Mouse (Mus musculus): ENCODE results near the gene Fam234b.
A peak's percentile ranks its signal among the peaks of the same experiment; 100 is the strongest.

Gene Fam234b

DNA sequence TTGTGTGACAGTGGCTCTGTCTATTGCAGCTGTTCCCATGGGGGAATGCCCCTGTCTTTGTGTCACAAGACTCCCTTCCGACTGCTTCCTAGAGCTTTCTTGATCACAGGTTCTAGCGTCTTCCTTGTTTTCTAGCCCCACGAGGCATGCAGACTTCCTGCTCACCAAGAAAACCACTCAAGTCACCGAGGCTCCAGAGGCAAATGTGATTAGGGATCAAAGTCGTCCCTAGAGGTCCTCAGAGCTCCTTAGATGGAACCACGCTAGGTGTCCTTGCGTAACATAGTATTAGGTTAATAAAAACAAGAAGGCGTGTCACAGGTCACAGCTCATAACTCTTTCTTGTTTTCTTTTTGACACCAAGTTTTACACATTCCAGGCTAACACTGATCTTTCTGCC lies 13.8 kb upstream of the Fam234b start:
- no peak for DNase-seq

DNA sequence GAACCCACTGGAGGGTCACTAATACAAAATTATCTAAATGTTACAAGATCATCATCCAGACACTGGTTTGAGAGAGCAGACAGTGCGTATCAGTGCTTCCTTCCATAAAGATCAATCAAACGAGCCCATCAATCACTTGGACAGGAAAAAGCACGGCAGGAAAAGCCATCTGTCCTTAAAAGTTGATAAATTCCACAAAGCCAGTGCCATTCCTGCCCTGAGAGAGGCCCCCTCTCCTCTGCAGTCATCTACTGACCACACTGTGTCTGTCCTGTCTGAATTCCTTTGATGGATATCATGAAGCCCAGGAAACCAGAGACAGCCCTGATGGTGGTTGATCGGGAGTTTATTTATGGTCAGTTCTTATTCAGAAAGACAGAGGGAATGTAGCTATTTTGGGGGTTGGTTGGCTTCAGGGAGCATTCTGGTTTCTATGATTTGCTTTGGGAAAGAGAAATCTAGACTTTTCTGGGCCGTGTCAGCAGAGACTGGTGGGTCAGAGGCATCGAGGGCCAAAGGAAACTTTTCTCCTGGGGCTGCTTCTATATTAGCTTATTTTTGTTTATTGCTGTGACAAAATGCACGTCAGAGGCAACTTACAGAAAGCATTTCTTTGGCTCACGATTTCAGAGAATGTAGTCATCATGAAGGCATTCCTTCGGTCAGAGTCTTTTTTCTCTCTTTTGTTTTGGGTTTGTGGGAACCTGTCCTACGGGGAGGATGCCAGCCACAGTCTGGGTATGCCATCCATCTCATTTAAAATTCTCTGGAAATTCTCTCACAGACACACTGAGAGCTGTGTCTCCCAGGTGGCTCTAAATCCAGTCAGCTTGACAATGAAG lies 10.5 kb upstream of the Fam234b start:
- no peak for DNase-seq

DNA sequence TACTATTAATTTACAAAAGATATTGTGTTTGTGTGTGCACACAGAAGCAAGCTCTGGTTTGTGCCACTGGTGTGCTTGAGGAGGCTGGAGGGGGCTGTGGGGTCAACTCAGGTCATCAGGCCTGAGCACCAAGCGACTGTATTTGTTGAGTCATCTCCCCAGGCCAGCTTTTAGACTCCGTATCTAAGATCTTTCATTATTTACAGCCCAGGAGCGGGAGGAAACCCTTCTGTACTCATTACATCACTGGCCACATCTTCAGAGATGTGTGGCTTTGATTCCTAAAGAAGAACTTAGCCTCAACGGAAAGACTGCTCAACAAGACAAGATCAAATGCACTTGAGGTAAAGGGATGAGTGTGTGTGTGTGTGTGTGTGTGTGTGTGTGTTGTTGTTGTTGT lies 9.1 kb upstream of the Fam234b start:
- DNase-seq = no peak

- no peak for DNase-seq
These were observed 7.7 kb upstream of the Fam234b start for GRCm38 (mm10) chr6:135190122-135190521.

DNA sequence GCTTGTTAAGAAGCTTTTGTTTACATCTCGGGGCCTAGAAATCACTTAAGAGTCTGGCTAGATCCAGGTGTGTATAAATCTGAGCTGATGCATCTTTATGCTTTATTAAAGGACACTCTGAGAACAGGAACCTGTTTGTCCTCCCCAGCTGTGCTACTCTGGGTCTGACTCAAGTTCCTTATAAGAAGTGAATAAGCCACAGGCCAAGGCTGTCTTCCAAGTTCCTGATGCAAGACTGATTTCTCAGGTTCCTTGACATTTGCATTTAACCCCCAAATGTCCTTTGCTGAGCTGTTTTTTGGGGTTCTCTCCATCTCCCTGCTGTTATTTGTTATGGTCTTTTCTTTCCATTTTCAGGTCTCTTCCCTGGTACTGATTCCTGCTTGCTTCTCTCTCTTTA lies 5.9 kb upstream of the Fam234b start:
- no peak for DNase-seq

- no peak for DNase-seq
These were observed 4.8 kb upstream of the Fam234b start for GRCm38 (mm10) chr6:135192993-135193392.

- DNase-seq = no peak
These were observed 4.0 kb upstream of the Fam234b start for GRCm38 (mm10) chr6:135193733-135194132.

- no peak for DNase-seq
These were observed 2.9 kb upstream of the Fam234b start for GRCm38 (mm10) chr6:135194907-135195306.

DNA sequence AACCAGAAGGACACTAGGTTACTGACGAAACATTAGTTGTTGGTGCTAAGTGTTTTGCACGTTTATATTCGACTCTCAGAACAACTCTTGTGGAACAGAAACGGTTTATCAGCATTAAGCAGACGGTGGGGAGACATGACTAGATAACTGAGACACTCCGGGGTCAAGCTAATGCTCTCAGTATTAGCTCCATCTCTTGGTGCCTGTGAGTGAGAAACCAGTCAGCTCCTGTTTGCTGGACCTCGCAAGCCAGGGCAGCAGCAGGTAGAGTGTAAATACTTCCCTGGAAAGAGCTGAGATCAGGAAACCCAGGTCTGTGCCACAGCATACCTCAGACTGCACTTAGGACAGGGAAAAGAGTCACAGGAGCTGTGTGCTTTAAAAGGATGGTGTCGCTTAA lies 1.1 kb upstream of the Fam234b start:
- no peak for DNase-seq

- DNase-seq = no peak
These were observed 331 bp upstream of the Fam234b start for GRCm38 (mm10) chr6:135197446-135197845.

GRCm38 (mm10) chr6:135198726-135199125 lies 949 bp downstream of the Fam234b start:
- no peak for DNase-seq

- DNase-seq = no peak
These were observed 2.6 kb downstream of the Fam234b start for GRCm38 (mm10) chr6:135200122-135200957.

DNA sequence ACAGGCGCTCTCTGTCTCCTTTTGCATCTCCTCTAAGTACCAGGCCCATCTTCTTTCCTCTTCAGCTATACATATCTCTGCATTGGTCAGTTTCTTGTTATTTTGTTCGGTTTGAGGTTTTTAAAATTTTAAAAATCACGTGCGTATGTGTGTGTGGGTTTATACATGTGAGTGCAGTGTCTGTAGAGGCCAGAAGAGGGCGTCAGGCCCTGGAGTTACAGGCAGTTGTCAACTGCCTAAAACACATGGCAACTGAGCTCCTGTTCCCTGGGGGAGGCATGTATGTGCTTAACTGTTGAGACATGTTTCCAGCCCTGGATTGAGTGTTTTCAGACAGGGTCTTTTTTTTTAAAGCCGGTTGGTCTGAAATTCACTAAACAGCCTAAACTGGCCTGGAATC lies 4.9 kb downstream of the Fam234b start:
- no peak for DNase-seq

DNA sequence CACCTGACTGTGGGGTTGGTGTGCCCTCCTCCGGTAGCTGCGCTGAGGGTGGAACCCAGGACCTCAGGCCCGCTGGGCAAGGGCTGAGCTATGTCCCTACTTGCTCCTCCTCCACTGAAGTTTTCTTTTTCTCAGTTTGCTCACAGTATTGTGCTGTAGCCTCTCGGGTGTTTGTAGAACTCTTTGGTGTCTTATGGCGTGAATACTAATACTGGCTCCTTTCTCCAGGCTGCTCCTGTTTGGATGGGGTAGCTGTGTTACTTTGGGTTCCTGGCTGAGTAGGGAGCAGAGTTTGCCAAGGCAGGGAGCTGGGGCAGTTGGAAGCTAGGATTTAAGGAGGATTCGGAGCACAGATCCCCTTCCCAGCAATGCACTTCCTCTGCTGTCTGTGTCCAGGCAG lies 6.0 kb downstream of the Fam234b start:
- no peak for DNase-seq

DNA sequence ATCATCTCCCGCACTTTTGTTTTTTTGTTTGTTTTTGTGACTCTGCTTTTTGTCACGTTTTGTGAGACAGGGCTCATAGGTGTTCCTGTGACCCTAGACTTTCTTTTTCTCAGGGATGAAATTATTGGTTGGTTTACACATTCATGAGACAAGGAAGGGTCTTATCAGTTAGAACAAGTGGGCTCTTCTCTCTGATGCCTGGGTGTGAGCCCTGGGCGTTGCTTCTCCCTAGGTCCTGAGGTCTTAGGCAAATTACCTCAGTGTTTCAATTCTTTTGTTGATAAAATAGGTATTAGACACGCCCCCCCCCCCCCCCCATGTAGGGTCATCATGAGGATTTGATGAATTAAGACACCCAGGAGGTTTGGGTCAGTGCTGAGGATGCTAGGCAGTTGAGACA lies 7.1 kb downstream of the Fam234b start:
- no peak for DNase-seq

GRCm38 (mm10) chr6:135205802-135206201 lies 8.0 kb downstream of the Fam234b start:
- DNase-seq = no peak

DNA sequence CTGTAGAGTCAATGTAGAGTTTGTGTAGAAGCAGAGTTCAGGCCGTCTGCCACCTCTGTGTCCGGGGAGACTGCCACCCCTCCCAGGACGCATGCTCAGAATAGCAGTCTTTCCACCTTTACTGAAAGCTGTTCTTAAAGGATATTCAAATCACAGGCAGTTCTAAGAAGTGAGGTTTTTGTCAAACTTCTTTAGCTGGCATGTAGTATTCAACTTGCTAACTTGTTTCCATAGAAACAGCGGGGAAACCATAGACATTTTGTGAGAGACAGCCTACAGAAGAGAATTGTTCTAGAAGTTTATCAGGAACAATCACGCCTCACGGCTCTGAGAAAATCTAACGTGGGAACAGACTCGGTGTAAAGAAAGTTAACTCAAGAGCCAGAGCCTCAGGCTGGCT lies 9.1 kb downstream of the Fam234b start:
- DNase-seq = no peak

GRCm38 (mm10) chr6:135211169-135211568 lies 13.4 kb downstream of the Fam234b start:
- no peak for DNase-seq

DNA sequence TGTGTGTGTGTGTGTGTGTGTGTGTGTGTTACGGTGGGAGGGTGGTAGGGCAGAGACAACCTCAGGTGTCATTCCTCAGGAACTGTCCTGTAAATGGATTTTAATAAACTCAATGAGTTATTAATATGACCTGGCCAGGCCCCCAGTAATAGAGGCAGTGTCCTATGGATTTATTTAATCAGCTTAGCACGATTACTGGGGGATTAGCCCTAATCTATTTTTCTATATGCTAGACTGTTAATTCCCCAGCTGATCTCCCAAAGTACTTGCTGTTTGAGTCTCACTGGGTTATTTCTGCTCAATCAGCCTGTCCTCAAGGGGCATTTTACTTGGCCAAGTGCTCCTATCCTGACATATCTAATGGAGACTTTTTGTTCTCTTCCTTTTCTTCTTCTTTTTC lies 14.9 kb downstream of the Fam234b start:
- no peak for DNase-seq

GRCm38 (mm10) chr6:135218330-135218729 lies 20.6 kb downstream of the Fam234b start:
- DNase-seq = no peak

DNA sequence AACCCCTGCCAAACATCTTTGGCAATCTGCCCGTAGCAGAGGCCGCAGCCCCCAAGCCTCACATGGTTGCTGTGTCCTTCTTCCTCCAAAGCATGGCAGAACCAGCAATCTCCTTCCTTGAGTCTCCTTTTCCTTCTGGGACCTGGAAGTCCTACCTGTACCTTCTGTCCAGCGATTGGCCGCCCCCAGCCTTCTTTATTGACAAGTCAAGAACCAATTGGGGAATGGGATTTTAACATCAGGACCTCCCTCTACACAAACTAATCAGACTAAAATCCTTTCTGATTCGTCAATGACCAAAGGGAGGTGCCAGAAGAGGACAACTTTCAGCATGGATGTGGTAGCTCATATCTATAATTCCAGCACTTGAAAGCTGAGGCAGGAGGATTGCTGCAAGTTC lies 22.1 kb downstream of the Fam234b start:
- no peak for DNase-seq

DNA sequence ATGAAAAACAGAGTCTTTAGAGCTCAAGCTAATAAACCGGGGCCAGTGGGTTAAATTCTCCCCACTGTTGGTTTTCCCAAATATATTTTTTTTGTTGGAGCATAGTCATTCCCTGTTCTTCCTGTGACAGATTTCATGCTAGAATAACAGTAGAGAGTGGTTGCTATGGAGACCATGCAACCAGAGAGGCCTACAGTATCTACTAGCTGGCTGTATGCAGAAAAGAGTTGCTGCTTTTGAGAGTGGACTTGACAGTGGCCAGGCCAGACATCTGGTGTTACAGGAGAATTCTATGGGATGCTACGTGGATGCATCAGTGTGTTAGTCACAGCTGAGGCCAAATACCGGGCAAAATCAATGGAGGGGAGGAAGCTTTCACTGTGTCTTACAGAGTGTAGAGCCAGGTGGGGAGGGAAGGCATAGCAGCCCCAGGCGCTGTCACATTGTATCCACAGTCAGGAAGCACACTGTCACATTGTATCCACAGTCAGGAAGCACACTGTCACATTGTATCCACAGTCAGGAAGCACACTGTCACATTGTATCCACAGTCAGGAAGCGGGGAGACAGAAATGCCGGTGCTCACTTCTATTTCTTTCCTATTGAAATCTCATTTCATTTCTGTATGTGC lies 26.1 kb downstream of the Fam234b start:
- no peak for DNase-seq

- DNase-seq = peak in 1 of 2 experiments; percentile 24
These were observed 30.7 kb downstream of the Fam234b start for GRCm38 (mm10) chr6:135228465-135228941.

DNA sequence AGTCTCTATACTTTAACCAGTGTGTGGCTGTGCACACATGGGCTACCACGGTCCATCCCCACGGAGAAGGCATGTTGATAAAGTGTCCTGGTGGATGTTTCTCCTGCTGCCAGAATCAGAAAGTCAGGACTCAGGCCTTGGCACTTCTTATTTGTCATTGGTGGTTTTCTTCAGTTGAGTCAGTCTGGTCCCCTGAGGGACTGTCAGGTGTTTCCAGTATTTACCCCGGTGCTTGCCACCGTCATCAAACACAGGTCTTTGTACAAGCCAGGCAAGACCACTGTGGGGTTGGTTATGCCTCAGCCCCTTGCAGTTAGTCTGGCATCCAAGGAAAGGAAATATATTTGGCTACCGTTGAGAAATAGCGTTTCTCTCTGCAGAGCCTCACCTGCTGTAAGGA lies 32.8 kb downstream of the Fam234b start:
- no peak for DNase-seq
